Mouse (Mus musculus): ENCODE measurements around the gene Cwc25. TPM values are rescaled to one million over a fixed set of nuclear protein-coding genes. Genes with fewer than 3 reads are reported as not detected.
"Not testable (repeated sequence)": the region's sequence is repeated elsewhere in the genome, so short reads cannot be mapped to it uniquely, and the experiment has no call there.

Gene Cwc25
- polyA plus RNA-seq, 1 experiment from 2014 or later = 15.4 TPM

- DNase-seq (ENCODE audit: low spot score) (no peak), ATAC-seq (ENCODE audit: insufficient number of reproducible peaks, low FRiP score, low TSS enrichment, low read depth) (no peak)
- H3K4me2 ChIP-seq (ENCODE audit: low read depth, severe bottlenecking) = no peak overlapping the region
- WGBS = 68% methylated on average over 6 of the region's 6 CpGs
- H3K27ac ChIP-seq (replicated peaks; ENCODE audit: low read depth, low read length) = no peak overlapping the region
- H3K27me3 ChIP-seq (ENCODE audit: control insufficient read depth, insufficient read depth, low read length) = no peaks in the 10 kb centered on the region
- H3K9me3 ChIP-seq (ENCODE audit: control insufficient read depth, low read length) = no peaks in the 10 kb centered on the region
- H3K4me1 ChIP-seq (ENCODE audit: control insufficient read depth, insufficient read depth, low read length) = peaks cover 12% of the 10 kb centered on the region
- H3K9ac ChIP-seq (ENCODE audit: low read length) = no peak overlapping the region
- H3K36me3 ChIP-seq (ENCODE audit: control insufficient read depth, insufficient read depth, low read length) = peaks cover 2% of the 10 kb centered on the region; the same call in 1 of the 2 replicates
- no peak overlapping the region for H3K4me3 ChIP-seq (ENCODE audit: low read depth, low read length)
Measured at GRCm38 (mm10) chr11:97738703-97739102, 27.7 kb downstream of the Cwc25 start.

GRCm38 (mm10) chr11:97737600-97737999, 28.8 kb downstream of the Cwc25 start:
- H3K4me2 ChIP-seq (ENCODE audit: low read depth, severe bottlenecking) = no peak overlapping the region
- H3K27ac ChIP-seq (replicated peaks; ENCODE audit: low read depth, low read length) = no peak overlapping the region
- DNase-seq (ENCODE audit: low spot score) (no peak), ATAC-seq (ENCODE audit: insufficient number of reproducible peaks, low FRiP score, low TSS enrichment, low read depth) (no peak)
- H3K9ac ChIP-seq (ENCODE audit: low read length) = no peak overlapping the region
- no peaks in the 10 kb centered on the region for H3K9me3 ChIP-seq (ENCODE audit: control insufficient read depth, low read length)
- no peak overlapping the region for H3K4me3 ChIP-seq (ENCODE audit: low read depth, low read length)
- 83% methylated on average over 4 of the region's 4 CpGs for WGBS
- H3K27me3 ChIP-seq (ENCODE audit: control insufficient read depth, insufficient read depth, low read length) = no peaks in the 10 kb centered on the region
- peaks cover 9% of the 10 kb centered on the region; the same call in 1 of the 2 replicates for H3K4me1 ChIP-seq (ENCODE audit: control insufficient read depth, insufficient read depth, low read length)
- H3K36me3 ChIP-seq (ENCODE audit: control insufficient read depth, insufficient read depth, low read length) = peaks cover 2% of the 10 kb centered on the region; the same call in 1 of the 2 replicates

- peaks cover 9% of the 10 kb centered on the region; the same call in 1 of the 2 replicates for H3K4me1 ChIP-seq (ENCODE audit: control insufficient read depth, insufficient read depth, low read length)
- 93% methylated on average over 5 of the region's 5 CpGs for WGBS
Measured at GRCm38 (mm10) chr11:97736645-97737044, 29.7 kb downstream of the Cwc25 start.

GRCm38 (mm10) chr11:97734810-97735209, 31.5 kb downstream of the Cwc25 start:
- H3K4me2 ChIP-seq (ENCODE audit: low read depth, severe bottlenecking); DNase-seq (ENCODE audit: low spot score); H3K4me1 ChIP-seq (ENCODE audit: control insufficient read depth, insufficient read depth, low read length); H3K36me3 ChIP-seq (ENCODE audit: control insufficient read depth, insufficient read depth, low read length); H3K27me3 ChIP-seq (ENCODE audit: control insufficient read depth, insufficient read depth, low read length); H3K9me3 ChIP-seq (ENCODE audit: control insufficient read depth, low read length); ATAC-seq (ENCODE audit: insufficient number of reproducible peaks, low FRiP score, low TSS enrichment, low read depth); H3K27ac ChIP-seq (replicated peaks; ENCODE audit: low read depth, low read length); H3K9ac ChIP-seq (ENCODE audit: low read length); H3K4me3 ChIP-seq (ENCODE audit: low read depth, low read length): not testable (repeated sequence)
- WGBS = 88% methylated on average over 5 of the region's 5 CpGs

More at GRCm38 (mm10) chr11:97736645-97737044, 29.7 kb downstream of the Cwc25 start:
- Histone ChIP-seq H3K36me3 (ENCODE audit: control insufficient read depth, insufficient read depth, low read length) (peaks cover 2% of the 10 kb centered on the region; the same call in 1 of the 2 replicates), H3K9me3 (ENCODE audit: control insufficient read depth, low read length) (no peaks in the 10 kb centered on the region), H3K4me3 (ENCODE audit: low read depth, low read length) (no peak overlapping the region), H3K4me2 (ENCODE audit: low read depth, severe bottlenecking) (no peak overlapping the region), H3K27me3 (ENCODE audit: control insufficient read depth, insufficient read depth, low read length) (no peaks in the 10 kb centered on the region), H3K9ac (ENCODE audit: low read length) (no peak overlapping the region), H3K27ac (replicated peaks; ENCODE audit: low read depth, low read length) (no peak overlapping the region)
- DNase-seq (ENCODE audit: low spot score) (no peak), ATAC-seq (ENCODE audit: insufficient number of reproducible peaks, low FRiP score, low TSS enrichment, low read depth) (no peak)

GRCm38 (mm10) chr11:97733689-97734088, 32.7 kb downstream of the Cwc25 start:
- no peak overlapping the region for H3K9ac ChIP-seq (ENCODE audit: low read length)

GRCm38 (mm10) chr11:97728730-97729129, 37.6 kb downstream of the Cwc25 start:
- no peak overlapping the region for H3K4me3 ChIP-seq (ENCODE audit: low read depth, low read length)
- H3K9me3 ChIP-seq (ENCODE audit: control insufficient read depth, low read length) = no peaks in the 10 kb centered on the region
- no peak for ATAC-seq (ENCODE audit: insufficient number of reproducible peaks, low FRiP score, low TSS enrichment, low read depth)
- H3K27me3 ChIP-seq (ENCODE audit: control insufficient read depth, insufficient read depth, low read length) = no peaks in the 10 kb centered on the region
- H3K9ac ChIP-seq (ENCODE audit: low read length) = no peak overlapping the region
- H3K36me3 ChIP-seq (ENCODE audit: control insufficient read depth, insufficient read depth, low read length) = peaks cover 13% of the 10 kb centered on the region; the same call in 1 of the 2 replicates
- H3K4me1 ChIP-seq (ENCODE audit: control insufficient read depth, insufficient read depth, low read length) = peaks cover 3% of the 10 kb centered on the region; the same call in 1 of the 2 replicates
- 64% methylated on average over 7 of the region's 7 CpGs for WGBS
- no peak overlapping the region for H3K27ac ChIP-seq (replicated peaks; ENCODE audit: low read depth, low read length)
- no peak overlapping the region for H3K4me2 ChIP-seq (ENCODE audit: low read depth, severe bottlenecking)
- DNase-seq (ENCODE audit: low spot score) = no peak

More at GRCm38 (mm10) chr11:97733689-97734088, 32.7 kb downstream of the Cwc25 start:
- ATAC-seq (ENCODE audit: insufficient number of reproducible peaks, low FRiP score, low TSS enrichment, low read depth) (no peak), DNase-seq (ENCODE audit: low spot score) (peak; percentile 54)
- no peak overlapping the region for H3K27ac ChIP-seq (replicated peaks; ENCODE audit: low read depth, low read length)
- H3K4me2 ChIP-seq (ENCODE audit: low read depth, severe bottlenecking) = no peak overlapping the region
- 11% methylated on average over 10 of the region's 10 CpGs for WGBS
- no peaks in the 10 kb centered on the region for H3K27me3 ChIP-seq (ENCODE audit: control insufficient read depth, insufficient read depth, low read length)
- no peak overlapping the region for H3K4me3 ChIP-seq (ENCODE audit: low read depth, low read length)
- H3K9me3 ChIP-seq (ENCODE audit: control insufficient read depth, low read length) = no peaks in the 10 kb centered on the region
- peaks cover under 1% of the 10 kb centered on the region; the same call in 1 of the 2 replicates for H3K36me3 ChIP-seq (ENCODE audit: control insufficient read depth, insufficient read depth, low read length)
- peaks cover 9% of the 10 kb centered on the region; the same call in 1 of the 2 replicates for H3K4me1 ChIP-seq (ENCODE audit: control insufficient read depth, insufficient read depth, low read length)

GRCm38 (mm10) chr11:97728311-97728710, 38.0 kb downstream of the Cwc25 start:
- Histone ChIP-seq H3K4me2 (ENCODE audit: low read depth, severe bottlenecking) (no peak overlapping the region), H3K27ac (replicated peaks; ENCODE audit: low read depth, low read length) (no peak overlapping the region)
- WGBS = 56% methylated on average over 7 of the region's 7 CpGs

GRCm38 (mm10) chr11:97723709-97724108, 42.6 kb downstream of the Cwc25 start:
- Histone ChIP-seq H3K4me1 (ENCODE audit: control insufficient read depth, insufficient read depth, low read length) (no peaks in the 10 kb centered on the region), H3K4me3 (ENCODE audit: low read depth, low read length) (no peak overlapping the region), H3K9me3 (ENCODE audit: control insufficient read depth, low read length) (peaks cover 2% of the 10 kb centered on the region; the same call in 1 of the 2 replicates), H3K9ac (ENCODE audit: low read length) (no peak overlapping the region; the same call in 1 of the 2 replicates), H3K27me3 (ENCODE audit: control insufficient read depth, insufficient read depth, low read length) (no peaks in the 10 kb centered on the region), H3K4me2 (ENCODE audit: low read depth, severe bottlenecking) (no peak overlapping the region), H3K27ac (replicated peaks; ENCODE audit: low read depth, low read length) (no peak overlapping the region), H3K36me3 (ENCODE audit: control insufficient read depth, insufficient read depth, low read length) (peaks cover 43% of the 10 kb centered on the region)
- no peak for ATAC-seq (ENCODE audit: insufficient number of reproducible peaks, low FRiP score, low TSS enrichment, low read depth)
- no peak for DNase-seq (ENCODE audit: low spot score)
- WGBS = 86% methylated on average over 7 of the region's 7 CpGs

More at GRCm38 (mm10) chr11:97728311-97728710, 38.0 kb downstream of the Cwc25 start:
- no peak for DNase-seq (ENCODE audit: low spot score)
- no peak for ATAC-seq (ENCODE audit: insufficient number of reproducible peaks, low FRiP score, low TSS enrichment, low read depth)
- Histone ChIP-seq H3K27me3 (ENCODE audit: control insufficient read depth, insufficient read depth, low read length) (no peaks in the 10 kb centered on the region), H3K9ac (ENCODE audit: low read length) (no peak overlapping the region), H3K4me1 (ENCODE audit: control insufficient read depth, insufficient read depth, low read length) (no peaks in the 10 kb centered on the region), H3K4me3 (ENCODE audit: low read depth, low read length) (no peak overlapping the region), H3K36me3 (ENCODE audit: control insufficient read depth, insufficient read depth, low read length) (peaks cover 13% of the 10 kb centered on the region; the same call in 1 of the 2 replicates), H3K9me3 (ENCODE audit: control insufficient read depth, low read length) (no peaks in the 10 kb centered on the region)

- H3K4me2 ChIP-seq (ENCODE audit: low read depth, severe bottlenecking) = no peak overlapping the region
- WGBS = 87% methylated on average over 4 of the region's 4 CpGs
Measured at GRCm38 (mm10) chr11:97721338-97721737, 45.0 kb downstream of the Cwc25 start.

More at GRCm38 (mm10) chr11:97721338-97721737, 45.0 kb downstream of the Cwc25 start:
- Histone ChIP-seq H3K9ac (ENCODE audit: low read length) (no peak overlapping the region), H3K27me3 (ENCODE audit: control insufficient read depth, insufficient read depth, low read length) (no peaks in the 10 kb centered on the region), H3K36me3 (ENCODE audit: control insufficient read depth, insufficient read depth, low read length) (peaks cover 43% of the 10 kb centered on the region), H3K9me3 (ENCODE audit: control insufficient read depth, low read length) (peaks cover 2% of the 10 kb centered on the region; the same call in 1 of the 2 replicates), H3K4me3 (ENCODE audit: low read depth, low read length) (no peak overlapping the region), H3K4me1 (ENCODE audit: control insufficient read depth, insufficient read depth, low read length) (no peaks in the 10 kb centered on the region), H3K27ac (replicated peaks; ENCODE audit: low read depth, low read length) (no peak overlapping the region)
- no peak for DNase-seq (ENCODE audit: low spot score)
- ATAC-seq (ENCODE audit: insufficient number of reproducible peaks, low FRiP score, low TSS enrichment, low read depth) = no peak
